Mouse (Mus musculus): Measurements from ENCODE around the gene Peak1. TPM values are rescaled to one million over a fixed set of nuclear protein-coding genes. Genes with fewer than 3 reads are reported as not detected.
A peak's percentile ranks its signal among the peaks of the same experiment; 100 is the strongest.
"Not testable (repeated sequence)": the region's sequence is repeated elsewhere in the genome, so short reads cannot be mapped to it uniquely, and the experiment has no call there.

Gene Peak1
- polyA plus RNA-seq, 1 experiment from 2014 or later = 5.5 TPM

DNA sequence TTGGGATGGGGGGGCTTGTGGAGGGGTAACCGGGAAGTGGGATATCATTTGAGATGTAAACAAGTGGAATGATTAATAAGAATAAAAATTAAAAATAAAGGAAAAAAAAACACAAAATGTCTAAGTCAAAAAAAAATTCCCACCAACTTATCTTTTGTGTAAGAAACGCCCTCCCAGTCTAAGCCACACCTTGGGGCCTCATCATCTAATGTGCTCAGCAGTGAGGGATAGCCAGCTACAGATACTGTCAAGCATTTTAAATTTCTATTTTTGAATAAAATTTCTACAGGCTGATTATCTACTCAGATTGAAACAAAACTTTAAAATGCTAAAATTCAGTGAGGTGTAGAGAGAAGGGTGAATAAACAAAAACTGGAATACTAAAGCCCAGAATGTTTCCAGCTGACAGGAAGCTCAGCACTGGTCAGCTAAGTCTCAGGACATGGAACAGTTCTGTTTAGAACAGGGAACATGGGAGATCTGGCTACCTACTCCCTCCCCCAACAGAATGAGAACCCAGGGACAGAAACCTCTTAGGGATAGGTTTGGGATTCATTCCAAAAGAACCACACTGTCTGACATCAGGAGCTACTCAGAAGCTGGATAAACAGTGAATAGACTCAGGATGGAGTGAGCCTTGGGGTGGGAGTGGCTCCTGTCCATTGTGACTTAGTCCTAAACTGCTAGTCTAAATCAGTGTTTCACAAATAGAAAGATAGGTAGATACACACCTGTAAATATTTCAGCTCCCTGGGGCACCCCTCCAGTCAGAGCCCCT, 35.4 kb upstream of the Peak1 start:
- ATAC-seq = no peak
- no peaks in the 10 kb centered on the region for H3K27me3 ChIP-seq (replicated peaks; ENCODE audit: control insufficient read depth, insufficient read depth, low read length)

DNA sequence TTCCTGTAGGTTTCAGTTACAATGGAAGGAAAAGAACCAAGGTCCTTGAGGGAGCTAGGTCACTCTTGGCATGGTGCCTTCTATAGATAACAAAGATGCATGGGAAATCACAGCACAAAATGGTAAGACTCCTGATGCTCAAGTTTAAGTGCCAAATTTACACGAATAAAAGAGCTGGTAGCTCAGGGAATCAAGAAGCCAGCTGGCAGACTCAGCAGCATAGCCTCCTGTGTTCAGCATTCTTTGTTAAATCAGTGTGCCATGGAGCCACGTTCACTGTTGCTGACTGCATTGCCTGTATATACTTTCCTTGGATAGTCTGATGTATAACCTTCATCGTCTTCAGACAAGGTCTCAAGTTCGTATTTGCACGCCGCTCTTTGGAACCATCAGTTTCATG, 33.7 kb upstream of the Peak1 start:
- H3K27ac ChIP-seq (ENCODE audit: low read length) = peak overlapping the region; percentile 83
- peak; percentile 43; the same call in 1 of the 2 replicates for ATAC-seq
- H3K9ac ChIP-seq (replicated peaks; ENCODE audit: low read depth, low read length) = no peak overlapping the region
- H3K4me2 ChIP-seq (ENCODE audit: low read length) = no peak overlapping the region
- H3K36me3 ChIP-seq (ENCODE audit: control insufficient read depth, insufficient read depth) = no peaks in the 10 kb centered on the region
- no peaks in the 10 kb centered on the region for H3K9me3 ChIP-seq (ENCODE audit: control insufficient read depth, low read length)
- WGBS = 66% methylated on average over 6 of the region's 6 CpGs
- H3K27me3 ChIP-seq (replicated peaks; ENCODE audit: control insufficient read depth, insufficient read depth, low read length) = no peaks in the 10 kb centered on the region
- peaks cover 4% of the 10 kb centered on the region; the same call in 1 of the 2 replicates for H3K4me1 ChIP-seq (replicated peaks; ENCODE audit: control insufficient read depth, insufficient read depth, low read length)
- H3K4me3 ChIP-seq (replicated peaks; ENCODE audit: low read length) = no peak overlapping the region

More for the DNA sequence above, 35.4 kb upstream of the Peak1 start:
- Histone ChIP-seq H3K9ac (replicated peaks; ENCODE audit: low read depth, low read length) (no peak overlapping the region), H3K9me3 (ENCODE audit: control insufficient read depth, low read length) (no peaks in the 10 kb centered on the region), H3K4me2 (ENCODE audit: low read length) (no peak overlapping the region), H3K4me3 (replicated peaks; ENCODE audit: low read length) (no peak overlapping the region), H3K4me1 (replicated peaks; ENCODE audit: control insufficient read depth, insufficient read depth, low read length) (peaks cover 4% of the 10 kb centered on the region; the same call in 1 of the 2 replicates), H3K27ac (ENCODE audit: low read length) (no peak overlapping the region), H3K36me3 (ENCODE audit: control insufficient read depth, insufficient read depth) (no peaks in the 10 kb centered on the region)
- 82% methylated on average over 2 of the region's 2 CpGs for WGBS

DNA sequence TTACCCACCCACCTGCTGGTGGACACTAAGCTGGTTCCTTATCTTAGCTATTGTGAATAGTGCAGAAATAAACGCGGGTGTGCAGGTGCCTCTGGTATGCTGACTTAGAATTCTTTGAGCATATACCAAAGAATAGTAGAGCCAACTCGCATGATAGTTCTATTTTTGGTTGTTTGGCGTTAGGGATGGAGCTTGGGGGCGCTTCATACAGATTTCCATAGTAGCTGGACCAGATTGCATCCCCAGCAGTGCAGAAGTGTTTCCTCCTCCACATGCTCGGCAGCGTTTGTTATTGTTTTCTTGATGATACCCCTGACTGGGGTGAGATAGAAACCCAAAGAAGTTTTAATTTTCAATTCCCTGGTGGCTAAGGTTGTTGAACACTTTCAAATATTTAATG, 21.8 kb upstream of the Peak1 start:
- Histone ChIP-seq H3K36me3 (ENCODE audit: control insufficient read depth, insufficient read depth) (no peaks in the 10 kb centered on the region), H3K4me2 (ENCODE audit: low read length) (no peak overlapping the region), H3K4me1 (replicated peaks; ENCODE audit: control insufficient read depth, insufficient read depth, low read length) (peaks cover 6% of the 10 kb centered on the region), H3K9ac (replicated peaks; ENCODE audit: low read depth, low read length) (no peak overlapping the region), H3K9me3 (ENCODE audit: control insufficient read depth, low read length) (no peaks in the 10 kb centered on the region), H3K27me3 (replicated peaks; ENCODE audit: control insufficient read depth, insufficient read depth, low read length) (no peaks in the 10 kb centered on the region), H3K27ac (ENCODE audit: low read length) (no peak overlapping the region), H3K4me3 (replicated peaks; ENCODE audit: low read length) (no peak overlapping the region)
- WGBS = 77% methylated on average over 7 of the region's 7 CpGs
- no peak for ATAC-seq

DNA sequence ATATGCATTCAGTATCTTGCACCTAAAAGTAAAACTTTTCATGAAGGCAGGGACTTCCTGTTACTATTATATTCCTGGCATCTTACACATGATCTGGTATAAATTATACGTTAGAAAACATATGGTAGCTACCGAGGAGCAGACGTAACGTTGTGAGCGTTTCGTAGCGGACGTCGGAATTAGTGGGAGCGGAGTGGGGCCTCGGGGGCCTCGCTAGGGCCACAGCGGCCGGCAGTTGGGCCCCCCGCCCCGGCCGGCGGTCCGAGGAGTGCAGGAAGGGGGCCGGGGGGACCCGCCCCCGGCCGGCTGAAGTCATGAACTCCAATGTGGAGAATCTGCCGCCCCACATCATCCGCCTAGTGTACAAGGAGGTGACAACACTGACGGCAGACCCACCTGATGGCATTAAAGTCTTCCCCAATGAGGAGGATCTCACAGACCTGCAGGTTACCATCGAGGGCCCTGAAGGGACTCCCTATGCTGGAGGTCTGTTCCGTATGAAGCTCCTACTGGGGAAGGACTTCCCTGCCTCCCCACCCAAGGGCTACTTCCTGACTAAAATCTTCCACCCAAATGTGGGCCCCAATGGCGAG, 19.5 kb upstream of the Peak1 start:
- H3K4me1 ChIP-seq (replicated peaks; ENCODE audit: control insufficient read depth, insufficient read depth, low read length); H3K27ac ChIP-seq (ENCODE audit: low read length); H3K4me2 ChIP-seq (ENCODE audit: low read length); H3K9me3 ChIP-seq (ENCODE audit: control insufficient read depth, low read length); H3K4me3 ChIP-seq (replicated peaks; ENCODE audit: low read length); ATAC-seq; H3K27me3 ChIP-seq (replicated peaks; ENCODE audit: control insufficient read depth, insufficient read depth, low read length); H3K36me3 ChIP-seq (ENCODE audit: control insufficient read depth, insufficient read depth); H3K9ac ChIP-seq (replicated peaks; ENCODE audit: low read depth, low read length): not testable (repeated sequence)
- WGBS = 84% methylated on average over 21 of the region's 29 CpGs

DNA sequence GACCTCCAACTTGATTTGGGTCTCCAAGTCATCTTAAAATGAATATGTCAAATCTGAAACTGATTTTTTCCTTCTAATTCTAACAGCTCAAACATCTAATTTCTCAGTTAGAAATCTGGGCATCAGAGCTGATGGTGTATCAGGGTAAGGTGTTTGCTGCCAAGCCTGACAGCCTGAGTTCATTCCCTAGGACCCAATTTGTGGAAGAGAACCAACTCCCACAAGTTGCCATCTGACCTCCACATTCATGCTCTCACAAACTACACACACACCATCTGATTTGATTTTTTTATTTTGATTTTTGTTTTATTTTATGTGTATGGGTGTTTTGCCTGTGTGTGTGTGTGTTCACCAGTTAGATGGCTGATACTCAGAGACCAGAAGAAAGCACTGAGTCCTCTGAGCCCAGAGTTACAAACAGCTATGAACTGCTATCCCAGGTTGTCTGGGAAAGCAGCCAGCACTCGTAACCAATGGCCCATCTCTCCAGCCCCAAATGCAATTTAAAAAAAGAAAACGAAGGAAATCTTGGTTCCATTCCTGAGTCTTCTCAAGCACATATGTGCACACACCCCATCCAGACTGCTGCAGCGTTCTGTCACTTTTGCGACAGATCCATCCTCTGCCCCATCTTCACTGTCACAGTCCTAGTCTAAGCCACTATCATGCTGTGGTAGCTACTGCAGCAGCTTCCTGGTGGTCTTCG, 18.1 kb upstream of the Peak1 start:
- Histone ChIP-seq H3K27ac (ENCODE audit: low read length) (peak overlapping the region; percentile 69), H3K27me3 (replicated peaks; ENCODE audit: control insufficient read depth, insufficient read depth, low read length) (no peaks in the 10 kb centered on the region), H3K4me3 (replicated peaks; ENCODE audit: low read length) (no peak overlapping the region), H3K4me1 (replicated peaks; ENCODE audit: control insufficient read depth, insufficient read depth, low read length) (peaks cover 6% of the 10 kb centered on the region), H3K4me2 (ENCODE audit: low read length) (no peak overlapping the region), H3K9me3 (ENCODE audit: control insufficient read depth, low read length) (no peaks in the 10 kb centered on the region), H3K36me3 (ENCODE audit: control insufficient read depth, insufficient read depth) (no peaks in the 10 kb centered on the region), H3K9ac (replicated peaks; ENCODE audit: low read depth, low read length) (no peak overlapping the region)
- 54% methylated on average over 5 of the region's 5 CpGs for WGBS
- ATAC-seq = peak; percentile 57

DNA sequence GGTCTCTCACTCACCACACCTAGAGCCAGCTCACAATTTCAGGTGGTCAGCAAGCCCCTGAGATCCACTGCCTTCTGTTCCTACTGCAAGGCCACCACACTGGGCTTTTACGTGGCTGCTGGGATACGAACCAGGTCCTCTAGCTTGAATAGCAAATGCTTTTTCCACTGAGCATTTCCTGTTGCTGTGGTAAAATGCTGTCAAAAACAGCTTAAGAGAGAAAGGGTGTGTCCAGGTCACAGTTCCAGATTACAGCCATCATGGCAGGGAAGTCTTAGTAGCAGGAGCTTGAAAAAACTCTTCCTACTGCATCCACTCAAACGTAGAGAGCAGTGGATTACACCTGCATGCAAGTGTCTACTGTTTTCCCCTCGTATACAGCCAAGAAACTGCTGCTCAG, 7.0 kb upstream of the Peak1 start:
- Histone ChIP-seq H3K4me2 (ENCODE audit: low read length) (no peak overlapping the region), H3K36me3 (ENCODE audit: control insufficient read depth, insufficient read depth) (no peaks in the 10 kb centered on the region), H3K4me3 (replicated peaks; ENCODE audit: low read length) (no peak overlapping the region), H3K9me3 (ENCODE audit: control insufficient read depth, low read length) (no peaks in the 10 kb centered on the region), H3K9ac (replicated peaks; ENCODE audit: low read depth, low read length) (no peak overlapping the region), H3K4me1 (replicated peaks; ENCODE audit: control insufficient read depth, insufficient read depth, low read length) (peaks cover 19% of the 10 kb centered on the region), H3K27ac (ENCODE audit: low read length) (no peak overlapping the region), H3K27me3 (replicated peaks; ENCODE audit: control insufficient read depth, insufficient read depth, low read length) (no peaks in the 10 kb centered on the region)
- WGBS = 88% methylated on average over 4 of the region's 4 CpGs
- ATAC-seq = no peak

DNA sequence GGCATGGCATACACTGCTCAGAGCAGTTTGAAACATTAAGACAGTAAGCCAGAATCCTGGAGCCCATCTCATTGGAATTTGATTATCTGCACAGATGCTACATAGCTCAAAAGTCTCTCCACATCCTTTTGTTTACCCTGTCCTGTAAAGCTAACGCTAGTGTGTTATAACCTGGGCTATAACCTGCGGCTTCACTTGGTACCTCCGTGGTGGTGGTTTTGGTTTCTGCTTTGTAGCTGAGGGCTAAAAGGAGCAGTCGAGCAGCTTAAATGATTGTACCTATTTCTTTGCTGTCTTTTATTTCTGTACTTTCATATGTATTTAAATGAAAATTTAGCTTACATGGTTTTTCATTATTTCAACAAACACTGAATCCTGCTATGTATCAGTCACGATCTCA, 4.1 kb upstream of the Peak1 start:
- H3K36me3 ChIP-seq (ENCODE audit: control insufficient read depth, insufficient read depth) = no peaks in the 10 kb centered on the region
- no peak overlapping the region for H3K4me2 ChIP-seq (ENCODE audit: low read length)
- ATAC-seq = no peak
- H3K27me3 ChIP-seq (replicated peaks; ENCODE audit: control insufficient read depth, insufficient read depth, low read length) = no peaks in the 10 kb centered on the region
- H3K9ac ChIP-seq (replicated peaks; ENCODE audit: low read depth, low read length) = no peak overlapping the region
- H3K9me3 ChIP-seq (ENCODE audit: control insufficient read depth, low read length) = no peaks in the 10 kb centered on the region
- 89% methylated on average over 5 of the region's 5 CpGs for WGBS
- no peak overlapping the region for H3K4me3 ChIP-seq (replicated peaks; ENCODE audit: low read length)
- H3K27ac ChIP-seq (ENCODE audit: low read length) = no peak overlapping the region
- peaks cover 30% of the 10 kb centered on the region for H3K4me1 ChIP-seq (replicated peaks; ENCODE audit: control insufficient read depth, insufficient read depth, low read length)

DNA sequence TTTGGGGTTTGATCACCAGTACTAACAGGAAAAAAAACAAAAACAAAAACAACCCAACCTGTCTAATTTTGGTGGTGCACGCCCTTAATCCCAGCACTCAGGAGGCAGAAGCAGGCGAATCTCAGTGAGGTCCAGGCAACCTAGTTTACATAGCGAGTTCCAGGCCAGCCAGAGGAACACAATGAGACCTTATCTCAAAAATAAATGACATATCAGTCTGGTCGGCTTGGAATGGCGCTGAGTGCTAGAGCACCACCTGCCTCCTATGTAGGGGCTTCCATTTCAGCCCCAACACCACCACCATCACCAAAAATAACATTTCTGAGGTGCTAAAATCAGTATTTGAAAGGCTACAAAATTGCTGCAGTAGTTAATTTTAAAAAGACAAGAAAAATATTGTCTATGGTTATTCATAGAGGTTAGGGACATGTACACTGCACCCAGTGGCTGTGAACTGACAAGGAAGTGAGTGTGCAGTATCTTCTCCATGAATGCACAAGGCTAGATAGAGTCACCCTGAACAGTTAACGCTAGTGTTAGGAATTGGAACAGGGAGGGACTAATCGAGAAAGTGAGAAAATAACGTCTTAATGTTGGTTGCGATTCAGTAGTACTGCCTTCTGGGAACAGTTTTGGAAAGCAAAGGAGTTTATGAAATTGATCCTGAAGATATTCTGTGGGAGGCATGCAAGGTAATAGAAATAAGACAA, 3.2 kb upstream of the Peak1 start:
- 89% methylated on average over 9 of the region's 9 CpGs for WGBS
- peaks cover 31% of the 10 kb centered on the region for H3K4me1 ChIP-seq (replicated peaks; ENCODE audit: control insufficient read depth, insufficient read depth, low read length)

DNA sequence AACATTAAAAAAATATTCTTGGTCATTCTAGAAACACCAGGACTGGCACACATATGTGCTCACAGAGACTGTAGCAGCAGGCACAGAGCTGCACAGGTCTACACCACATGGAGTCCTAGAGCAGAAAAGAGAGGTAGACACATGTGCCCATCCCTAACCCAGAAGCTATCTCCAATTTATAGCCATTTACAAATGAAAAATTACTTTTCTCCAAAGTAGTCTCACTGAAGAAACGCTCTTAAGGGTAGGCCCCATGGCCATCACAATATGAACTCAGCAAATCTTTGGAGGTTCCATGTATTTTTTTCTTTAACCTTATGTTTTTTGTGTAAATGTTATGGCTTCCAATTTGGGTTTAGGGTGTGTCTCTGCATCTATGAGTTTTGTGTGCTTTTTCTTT, 2.4 kb upstream of the Peak1 start:
- H3K27ac ChIP-seq (ENCODE audit: low read length) = no peak overlapping the region
- H3K9ac ChIP-seq (replicated peaks; ENCODE audit: low read depth, low read length) = no peak overlapping the region
- peaks cover 33% of the 10 kb centered on the region for H3K4me1 ChIP-seq (replicated peaks; ENCODE audit: control insufficient read depth, insufficient read depth, low read length)
- peak overlapping the region; percentile 21; the same call in 1 of the 2 replicates for H3K4me2 ChIP-seq (ENCODE audit: low read length)
- H3K36me3 ChIP-seq (ENCODE audit: control insufficient read depth, insufficient read depth) = no peaks in the 10 kb centered on the region
- WGBS = 100% methylated on average over 1 of the region's 1 CpGs
- H3K9me3 ChIP-seq (ENCODE audit: control insufficient read depth, low read length) = no peaks in the 10 kb centered on the region
- ATAC-seq = no peak
- H3K4me3 ChIP-seq (replicated peaks; ENCODE audit: low read length) = no peak overlapping the region
- H3K27me3 ChIP-seq (replicated peaks; ENCODE audit: control insufficient read depth, insufficient read depth, low read length) = no peaks in the 10 kb centered on the region

More for the DNA sequence above, 3.2 kb upstream of the Peak1 start:
- no peak overlapping the region for H3K4me3 ChIP-seq (replicated peaks; ENCODE audit: low read length)
- H3K27ac ChIP-seq (ENCODE audit: low read length) = no peak overlapping the region
- no peak for ATAC-seq
- H3K9ac ChIP-seq (replicated peaks; ENCODE audit: low read depth, low read length) = no peak overlapping the region
- no peaks in the 10 kb centered on the region for H3K36me3 ChIP-seq (ENCODE audit: control insufficient read depth, insufficient read depth)
- H3K27me3 ChIP-seq (replicated peaks; ENCODE audit: control insufficient read depth, insufficient read depth, low read length) = no peaks in the 10 kb centered on the region
- H3K9me3 ChIP-seq (ENCODE audit: control insufficient read depth, low read length) = no peaks in the 10 kb centered on the region
- H3K4me2 ChIP-seq (ENCODE audit: low read length) = peak overlapping the region; percentile 21; the same call in 1 of the 2 replicates

Data from forebrain, embryonic 16.5 days (tissue).